Mouse (Mus musculus) A20 (cell line): ENCODE data around the gene Nr6a1.

ENCODE experiments used
- DNase-seq: peaks from one replicate; pipeline ENCODE4 v3.0.0-alpha.2; 2011; ENCODE audit warnings: low read depth, low spot score

The Nr6a1 gene

DNA sequence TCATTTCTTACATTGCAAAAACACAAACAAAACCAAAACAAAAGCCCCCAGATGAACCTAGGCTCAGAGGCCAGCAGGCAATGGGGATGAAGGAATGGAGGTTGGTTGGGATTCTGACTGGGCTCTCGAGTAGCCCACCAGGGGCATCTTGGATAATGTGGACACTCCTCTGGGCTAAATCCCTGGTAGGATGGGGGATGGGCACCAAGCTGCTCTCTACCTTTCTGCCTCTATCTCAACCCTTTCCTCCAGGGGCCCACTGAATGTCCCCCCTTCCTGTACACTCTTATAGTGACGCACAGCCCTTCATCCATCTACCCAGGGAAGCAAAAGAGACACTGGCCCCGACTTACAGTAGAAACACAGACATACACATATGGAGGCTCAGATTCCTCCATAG lies 213.9 kb downstream of the Nr6a1 start:
- DNase-seq: no peak

DNA sequence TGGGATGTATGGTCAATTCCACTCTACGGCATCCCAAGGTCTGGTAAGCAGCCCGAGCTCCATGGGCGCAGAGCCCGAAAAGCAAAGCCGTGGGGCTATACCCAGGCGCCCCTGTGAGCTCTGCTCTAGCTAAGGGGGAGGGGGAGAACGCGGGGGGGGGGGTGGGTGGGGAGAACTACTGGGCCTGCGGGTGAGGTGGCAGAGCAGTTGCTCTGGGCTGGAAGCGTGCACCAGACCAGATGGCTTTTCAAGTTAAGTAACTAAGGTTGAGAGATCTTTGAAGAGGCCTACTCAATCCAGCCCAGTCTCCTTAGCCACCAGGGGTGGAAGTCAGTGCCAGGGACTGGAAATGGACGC lies 214.7 kb downstream of the Nr6a1 start:
- no peak for DNase-seq

DNA sequence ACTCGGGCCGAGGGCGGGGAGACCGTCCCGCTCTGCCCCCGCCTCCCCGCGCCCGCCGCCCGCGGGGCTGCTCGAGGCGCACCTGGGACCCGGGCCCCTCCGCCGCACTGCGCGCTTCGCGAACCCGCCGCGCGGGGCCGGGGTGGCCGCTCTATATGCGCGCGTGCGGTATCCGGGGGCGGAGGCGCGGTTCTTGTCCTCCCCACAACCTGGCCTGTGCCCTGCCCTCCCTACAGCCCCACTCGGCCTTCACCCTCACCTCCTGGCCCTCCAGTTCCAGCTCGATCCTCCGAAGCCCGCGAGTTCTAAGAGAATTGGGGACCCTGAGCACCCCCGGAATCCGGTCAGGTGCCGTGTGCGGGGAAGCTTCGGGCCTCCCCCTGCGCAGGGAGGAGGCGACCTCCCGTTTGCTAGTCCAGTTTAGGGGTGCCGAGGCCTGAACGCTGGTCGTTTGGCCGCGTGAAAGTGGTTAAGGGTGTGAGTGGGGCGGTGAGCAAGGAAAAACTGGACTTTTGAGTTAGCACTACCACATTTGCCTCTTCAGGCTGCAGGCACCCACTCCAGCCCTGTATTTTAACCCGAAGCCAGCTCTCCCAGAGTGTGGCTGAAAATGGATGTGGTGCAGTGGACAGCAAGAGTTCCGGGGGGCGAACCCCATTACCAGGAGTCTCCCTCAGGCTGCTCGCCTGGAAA lies 215.3 kb downstream of the Nr6a1 start:
- no peak for DNase-seq

DNA sequence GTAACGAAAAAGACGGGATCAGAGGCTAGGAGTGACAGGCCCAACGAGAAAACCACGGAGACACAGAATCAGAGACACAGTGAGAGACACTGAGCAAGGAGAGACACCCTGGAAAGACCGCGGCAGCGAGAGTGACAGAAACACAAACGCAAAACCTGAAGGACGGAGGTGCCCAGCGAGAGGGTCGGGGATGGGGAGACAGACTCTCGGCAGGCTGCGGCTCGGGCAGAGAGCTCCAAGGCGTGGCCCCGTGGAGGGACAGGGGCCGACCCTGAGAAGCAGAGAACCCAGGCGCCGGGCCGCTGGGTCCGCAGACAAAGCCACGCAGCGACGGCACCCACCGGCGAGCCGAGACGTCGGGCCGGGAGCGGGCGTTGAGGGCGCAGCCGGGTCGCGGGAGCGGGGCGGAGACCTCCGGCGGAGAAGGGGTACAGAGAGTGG lies 216.0 kb downstream of the Nr6a1 start:
- DNase-seq: no peak

DNA sequence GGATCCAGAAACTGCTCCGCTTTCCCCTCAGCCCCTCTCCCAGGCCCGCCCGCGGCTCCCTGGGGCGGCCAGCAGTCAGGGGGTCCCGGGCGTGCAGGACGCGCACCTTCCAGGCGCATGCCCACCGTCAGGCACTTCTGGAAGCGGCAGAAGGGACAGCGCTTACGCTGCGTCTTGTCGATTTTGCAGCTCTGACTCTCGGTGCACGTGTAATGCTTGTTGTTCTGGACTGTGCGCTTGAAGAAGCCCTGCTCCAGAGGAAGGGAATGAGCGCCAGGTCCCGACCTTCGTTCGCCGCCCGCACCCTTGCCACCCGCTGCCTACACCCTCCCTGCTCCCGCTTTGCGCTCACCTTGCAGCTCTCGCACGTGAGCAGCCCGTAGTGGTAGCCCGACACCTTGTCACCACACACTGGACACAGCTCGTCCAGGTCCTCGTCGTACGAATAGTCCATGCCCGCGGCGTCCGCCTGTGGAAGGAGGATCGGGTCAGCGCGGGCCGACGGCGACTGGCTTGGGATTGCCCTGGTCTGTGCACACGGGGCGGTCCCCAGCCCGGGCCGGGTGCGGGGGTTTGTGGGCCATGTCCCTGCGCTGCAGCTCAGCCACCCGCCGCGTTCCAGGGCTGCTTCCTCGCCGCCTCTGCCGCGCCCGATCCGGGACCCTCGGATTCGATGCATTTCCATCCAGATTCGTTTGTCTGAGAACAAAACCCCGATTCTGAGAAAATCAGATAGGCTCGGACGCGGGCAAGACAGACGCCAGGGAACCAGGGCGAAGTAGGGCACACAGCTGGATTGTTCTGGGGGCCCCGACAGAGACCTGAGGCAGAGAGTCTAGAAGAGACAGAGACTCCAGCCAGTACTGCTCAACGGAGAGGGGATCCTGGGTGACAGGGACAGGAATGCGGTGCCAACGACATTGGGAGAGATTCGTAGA lies 216.9 kb downstream of the Nr6a1 start:
- no peak for DNase-seq

DNA sequence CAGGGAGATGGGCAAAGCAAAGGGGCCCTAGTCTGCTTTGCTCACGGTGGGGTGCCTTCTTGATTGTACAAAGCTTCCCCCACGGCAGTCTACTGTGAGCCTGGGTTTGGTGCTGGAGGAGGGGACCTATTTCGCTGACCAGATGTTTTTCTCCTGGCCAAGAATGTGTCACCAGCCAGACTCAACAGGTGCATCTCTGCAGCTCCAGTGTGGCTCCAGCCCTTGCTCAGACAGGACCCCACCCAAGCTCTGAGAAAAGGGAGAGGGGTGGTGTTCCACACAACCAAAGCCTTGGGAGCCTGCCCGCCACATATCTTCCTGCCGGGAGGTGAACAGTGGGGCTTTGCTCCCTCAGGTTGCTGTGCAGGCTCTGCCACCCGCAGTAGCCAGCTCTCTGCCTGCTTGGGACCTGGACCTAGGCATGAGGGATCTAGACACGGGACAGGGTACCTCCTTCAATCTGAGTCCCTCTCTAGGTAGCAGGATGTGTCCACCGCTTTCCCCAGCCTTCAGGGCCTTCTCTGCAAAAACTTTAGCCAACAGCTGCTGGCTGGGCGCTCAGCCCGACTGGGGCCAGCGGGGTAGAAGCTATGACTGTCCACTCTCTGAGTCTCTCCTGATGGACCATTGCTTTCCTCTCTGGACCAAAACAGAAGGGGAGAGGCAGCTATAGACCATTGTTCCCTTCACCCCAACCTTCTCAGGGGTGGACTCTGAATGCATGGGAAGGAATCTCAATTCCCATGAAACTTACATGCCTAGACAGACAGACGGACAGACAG lies 218.4 kb downstream of the Nr6a1 start:
- no peak for DNase-seq

DNA sequence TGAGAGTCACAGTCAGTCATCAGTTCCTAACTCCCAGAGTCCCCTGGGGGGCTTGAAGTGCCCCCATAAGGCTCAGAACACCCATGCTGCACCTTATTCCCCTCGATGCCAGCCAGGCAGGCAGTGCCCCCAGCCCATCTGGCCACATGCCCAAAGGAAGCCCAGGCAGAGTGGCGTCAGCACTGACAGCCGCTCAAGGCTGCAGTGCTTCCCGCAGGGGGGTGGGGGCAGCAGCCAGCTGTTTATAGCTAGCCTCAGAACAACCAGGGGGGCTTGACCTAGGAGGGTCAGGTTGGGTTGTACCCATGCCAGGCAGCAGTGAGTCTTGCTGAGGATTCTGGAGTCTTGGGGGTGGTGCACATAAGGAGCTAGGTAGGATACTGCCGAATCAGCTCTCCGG lies 220.8 kb downstream of the Nr6a1 start:
- DNase-seq: no peak

DNA sequence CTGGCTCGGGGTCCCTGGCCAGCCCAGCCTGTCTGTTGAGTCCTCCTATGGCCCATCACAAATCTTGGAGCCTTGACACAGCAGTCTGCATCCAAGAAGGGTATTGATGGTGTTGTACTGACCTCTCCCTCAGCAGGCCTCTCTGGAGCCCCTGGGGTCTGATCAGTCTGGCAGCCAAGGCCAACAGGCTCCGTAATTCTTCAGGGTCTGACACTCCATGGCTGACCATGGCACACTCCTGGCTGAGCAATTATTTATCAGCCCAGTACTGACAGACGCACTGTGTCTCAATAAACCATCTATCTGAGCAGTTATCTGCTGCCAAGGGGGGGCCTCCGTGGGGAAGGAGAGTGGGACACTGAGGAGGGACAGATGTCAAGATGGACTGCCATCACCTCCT lies 222.5 kb downstream of the Nr6a1 start:
- no peak for DNase-seq

DNA sequence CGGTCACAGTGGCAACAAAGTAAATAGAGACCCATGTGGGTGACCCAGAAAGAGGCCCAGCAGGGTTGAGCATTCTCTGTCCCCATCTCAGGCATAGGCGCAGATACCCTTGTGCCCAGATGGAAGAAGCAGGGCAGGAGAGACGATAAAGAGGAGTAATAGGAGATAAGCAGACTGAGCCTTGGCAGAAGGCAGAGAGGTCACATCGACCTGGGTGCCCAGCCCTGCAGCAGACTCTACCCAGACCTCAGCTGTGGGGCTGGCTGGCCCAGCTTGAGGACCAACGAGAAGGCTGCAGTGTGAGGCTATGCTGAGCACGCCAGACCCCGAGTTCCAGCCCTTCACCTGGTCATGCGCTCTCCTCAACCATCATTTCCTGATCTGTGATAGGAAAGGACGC lies 223.2 kb downstream of the Nr6a1 start:
- DNase-seq: no peak

DNA sequence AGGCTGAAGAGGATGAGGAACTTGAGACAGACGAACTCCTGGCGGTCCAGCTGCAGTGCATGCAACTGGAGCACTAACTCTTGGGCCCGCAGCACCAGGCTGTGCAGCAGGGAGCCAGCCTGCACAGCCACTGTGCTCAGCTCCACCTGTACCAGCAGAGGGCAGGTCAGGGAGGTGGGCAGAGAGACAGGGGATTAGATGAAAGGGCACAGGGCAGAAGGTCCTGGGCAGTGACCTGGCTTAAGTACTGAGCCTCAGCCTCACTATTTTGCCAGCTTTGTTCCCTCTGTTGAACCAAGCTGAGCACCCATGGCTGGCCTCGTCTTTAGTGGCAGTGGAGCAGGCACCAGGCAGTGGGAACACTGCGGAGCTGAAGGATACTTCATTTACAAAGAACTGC lies 227.3 kb downstream of the Nr6a1 start:
- peak; percentile 23 for DNase-seq

DNA sequence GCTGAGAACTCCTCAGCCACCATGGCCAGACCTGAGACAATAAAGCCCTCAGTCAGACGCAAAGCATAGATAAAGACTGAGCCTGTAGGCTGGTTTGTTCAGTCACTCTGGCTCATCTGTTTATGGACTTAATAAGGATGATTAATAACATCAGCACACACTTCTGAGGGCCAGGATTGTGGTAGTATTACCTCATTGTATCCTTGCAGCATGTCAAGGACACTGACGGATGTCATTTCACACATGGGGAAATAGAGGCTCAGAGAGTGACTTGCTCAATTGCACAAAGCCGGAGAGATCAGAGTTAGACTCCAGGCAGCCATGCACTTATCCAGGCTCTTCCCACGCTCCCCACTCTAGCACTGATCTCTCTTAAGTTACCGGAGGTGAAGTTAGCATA lies 228.9 kb downstream of the Nr6a1 start:
- DNase-seq: no peak

DNA sequence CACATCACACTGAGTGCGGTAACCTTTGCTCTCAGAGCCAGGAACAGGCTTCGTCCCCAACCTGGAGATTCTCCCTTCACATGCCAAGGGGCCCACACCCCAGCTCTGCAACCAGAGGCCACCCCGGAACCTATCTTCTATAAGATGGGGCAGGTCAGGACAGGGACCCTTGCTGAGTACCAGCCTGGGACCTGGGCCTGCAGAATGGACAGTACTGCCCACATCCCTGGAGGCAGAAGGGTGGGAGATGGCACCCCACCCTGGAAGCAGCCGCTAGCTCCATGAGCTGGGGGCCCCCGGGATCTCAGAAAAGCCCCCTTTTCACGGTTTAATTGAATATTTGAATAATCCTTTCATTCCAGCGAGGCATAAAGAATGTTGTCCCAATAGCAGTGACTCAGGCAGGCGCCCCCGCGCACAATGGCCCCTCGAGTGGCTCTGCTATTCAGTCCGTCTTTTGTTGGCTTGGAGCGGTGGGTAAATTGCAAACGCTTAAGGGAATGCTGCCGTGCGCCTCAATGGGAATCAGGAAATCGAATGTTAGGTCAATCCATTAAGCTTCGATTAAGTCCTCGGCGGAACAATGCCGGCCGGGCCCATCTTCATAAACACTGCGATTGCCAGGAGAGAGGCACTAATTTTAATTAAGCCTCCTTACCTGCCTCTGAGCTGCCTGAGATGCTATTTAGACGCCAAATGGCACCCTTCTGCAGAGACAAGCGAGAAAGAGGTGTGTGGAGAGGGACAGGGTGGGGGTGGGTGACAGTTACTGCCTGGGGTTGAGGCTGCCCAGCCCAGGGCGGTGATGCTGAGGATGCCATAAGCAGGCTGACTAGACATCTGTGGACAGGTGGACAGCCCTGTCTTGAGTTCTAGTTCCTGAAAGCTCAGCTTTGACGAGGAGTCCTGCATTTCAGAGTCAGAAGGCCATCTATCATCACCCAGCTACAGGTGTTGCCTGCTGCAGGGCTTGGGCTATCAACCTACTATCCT lies 230.1 kb downstream of the Nr6a1 start:
- DNase-seq: no peak

DNA sequence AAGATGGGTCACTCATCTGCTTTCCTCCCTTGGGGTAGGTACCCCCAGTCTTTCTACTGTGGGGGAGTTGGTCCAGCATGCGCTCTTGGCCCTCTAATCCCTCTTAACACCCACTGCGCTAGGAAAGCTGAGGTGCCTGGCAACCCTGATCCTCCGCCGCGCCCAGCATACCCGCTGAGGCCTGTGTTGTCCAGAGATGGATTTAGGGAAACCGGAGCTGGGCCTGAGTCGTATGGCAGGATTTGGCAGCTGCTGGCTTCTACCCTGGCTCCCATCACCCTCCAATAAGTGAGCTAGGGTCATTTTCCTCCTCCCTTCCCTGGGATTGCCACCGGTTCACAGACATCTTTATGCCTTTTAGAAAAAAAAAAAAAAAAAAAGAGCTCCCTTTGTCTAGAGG lies 231.7 kb downstream of the Nr6a1 start:
- DNase-seq: no peak

DNA sequence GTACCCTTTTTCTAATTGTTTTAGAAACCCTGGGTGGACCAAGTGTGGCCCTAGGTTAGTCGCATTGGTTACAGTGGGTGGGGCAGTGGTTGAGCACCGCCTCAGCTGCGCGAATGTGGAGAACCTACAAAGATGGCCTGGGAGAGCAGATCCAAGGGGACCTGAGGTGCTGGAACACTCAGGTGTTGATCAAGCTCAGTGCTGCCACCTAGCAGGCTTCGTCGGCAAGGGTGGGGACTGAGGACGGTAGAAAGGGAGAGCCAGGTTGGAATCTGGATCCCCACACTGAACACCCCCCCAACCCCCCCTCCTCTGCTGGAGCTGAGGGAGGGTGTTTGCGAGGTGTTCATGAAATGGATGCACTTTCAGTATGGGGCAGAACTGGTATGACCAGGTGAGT lies 235.9 kb downstream of the Nr6a1 start:
- DNase-seq: peak; percentile 53

DNA sequence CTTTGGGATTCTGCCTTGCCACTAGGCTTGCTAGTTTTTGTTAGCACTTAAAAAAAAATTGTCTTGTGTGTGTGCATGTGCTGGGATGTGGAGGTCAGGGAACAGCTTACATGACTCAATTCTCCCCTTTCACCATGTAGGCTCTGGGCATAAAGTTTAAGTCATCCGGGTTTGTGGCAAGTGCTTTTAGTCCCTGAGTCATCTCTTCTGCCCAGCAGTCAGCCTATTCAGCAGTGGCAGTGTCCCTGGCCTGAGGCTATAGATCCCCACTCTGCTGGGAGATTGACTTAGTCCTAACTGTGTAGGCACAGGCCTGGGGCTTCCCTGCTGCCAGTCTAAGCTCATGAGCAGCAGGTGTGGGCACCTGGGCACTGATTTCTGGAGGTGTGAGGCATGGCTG lies 237.6 kb downstream of the Nr6a1 start:
- no peak for DNase-seq

DNA sequence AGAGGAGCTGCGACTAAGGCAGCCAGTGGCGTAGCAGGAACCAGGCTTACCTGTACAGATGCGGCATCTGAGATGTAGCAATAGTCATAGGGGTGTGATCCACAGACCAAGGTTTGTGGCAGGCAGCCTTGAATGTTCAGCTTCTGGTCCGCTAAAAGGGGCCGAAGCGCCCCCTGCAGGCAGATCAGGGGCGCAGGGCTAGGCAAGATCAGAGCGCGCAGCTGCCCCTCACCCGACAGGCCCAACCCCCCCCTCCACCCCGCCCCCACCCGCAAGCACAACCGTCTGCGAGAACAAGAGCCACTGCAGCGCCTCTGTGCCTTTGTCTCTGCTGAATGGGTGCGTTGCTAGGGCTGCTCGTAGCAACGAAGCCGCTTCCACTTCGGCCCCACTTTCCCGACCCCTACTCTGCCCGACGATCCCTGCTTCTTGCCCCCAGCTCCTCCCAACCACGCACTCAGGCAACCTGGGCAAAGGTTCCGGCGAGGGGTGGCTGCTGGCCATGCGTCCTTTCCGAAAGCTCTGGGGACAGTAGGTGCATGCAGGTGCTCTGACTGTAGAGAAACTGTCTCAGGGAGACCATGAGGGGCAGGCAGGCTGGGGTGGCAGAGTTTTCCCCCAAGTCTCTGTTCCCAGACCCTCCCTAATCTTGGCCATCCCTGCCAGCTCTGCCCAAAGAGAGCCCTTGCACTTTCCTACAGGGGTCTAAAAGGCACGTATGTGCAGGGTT lies 238.5 kb downstream of the Nr6a1 start:
- peak; percentile 31 for DNase-seq

DNA sequence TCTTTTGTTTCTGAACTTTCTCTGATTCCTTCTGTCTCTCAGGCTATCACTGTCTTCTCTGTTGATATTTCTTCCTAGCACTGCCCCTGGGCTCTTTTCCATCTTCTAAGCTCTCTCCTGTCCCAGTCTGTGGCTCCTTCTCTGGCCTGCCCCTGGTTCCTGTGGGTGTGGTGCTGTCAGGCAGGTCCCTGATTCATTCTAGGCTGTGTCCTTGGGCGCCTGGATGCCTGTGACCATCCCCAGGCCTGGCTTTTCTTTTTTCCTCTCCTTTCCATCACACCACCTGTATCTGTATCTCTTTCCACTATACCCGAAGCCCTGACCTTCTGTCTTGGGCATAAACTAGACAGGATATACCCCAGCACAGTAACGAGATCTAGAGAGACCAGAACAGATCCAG lies 241.7 kb downstream of the Nr6a1 start:
- DNase-seq: no peak

DNA sequence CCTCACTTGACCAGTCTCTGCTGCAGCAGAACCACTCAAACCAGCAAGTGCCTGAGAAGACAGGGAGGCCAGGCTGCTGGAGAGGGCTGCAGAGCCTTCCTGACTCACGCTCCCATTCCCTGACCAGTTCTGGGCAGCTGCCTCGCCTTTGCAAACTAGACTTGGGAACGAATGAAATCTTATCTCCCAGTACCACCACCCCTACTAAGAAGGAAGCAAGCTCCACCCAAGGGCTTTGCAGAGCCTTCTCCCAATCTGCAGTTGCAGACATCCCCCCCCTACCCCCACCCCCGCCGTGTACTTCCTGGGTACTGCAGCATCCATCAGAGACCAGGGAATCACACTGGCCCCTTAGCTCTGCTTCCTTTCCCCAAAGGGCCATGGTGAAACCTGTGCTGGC lies 244.4 kb downstream of the Nr6a1 start:
- no peak for DNase-seq

DNA sequence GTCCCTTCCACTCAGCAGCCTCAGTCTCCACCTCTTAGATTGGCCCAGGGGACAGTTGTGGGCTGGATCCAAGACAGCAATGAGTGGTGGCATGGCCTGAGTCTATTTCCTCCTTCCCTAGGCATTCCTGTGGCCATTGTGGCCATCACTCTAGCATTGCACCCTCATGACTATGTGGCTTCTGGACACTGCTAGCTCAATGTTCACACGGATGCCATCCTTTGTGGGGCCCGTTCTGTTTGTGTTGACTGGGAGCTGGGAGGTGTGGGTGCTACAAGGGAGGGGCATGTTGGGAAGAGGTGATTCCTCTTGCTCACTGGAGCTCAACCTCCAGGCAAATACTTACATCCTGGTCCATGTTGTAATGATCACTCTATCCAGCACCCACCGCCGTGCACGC lies 245.3 kb downstream of the Nr6a1 start:
- no peak for DNase-seq

DNA sequence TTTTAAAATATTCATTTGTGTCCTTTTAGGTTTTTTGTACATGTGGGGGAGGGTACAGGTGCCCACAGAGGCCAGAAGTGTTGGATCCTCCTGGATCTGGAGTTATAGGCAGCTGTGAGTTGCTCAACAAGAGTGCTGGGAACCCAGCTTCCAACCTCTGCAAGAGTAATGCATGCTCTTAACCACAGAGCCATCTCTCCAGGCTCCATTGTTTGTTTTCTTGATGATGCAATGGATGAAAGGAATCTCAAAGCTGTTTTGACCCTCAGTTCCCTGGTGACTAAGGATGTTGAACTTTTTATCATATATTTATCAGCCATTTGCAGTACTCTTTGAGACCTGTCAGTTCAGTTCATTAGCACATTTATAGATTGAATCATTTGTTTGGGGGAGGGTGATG lies 248.5 kb downstream of the Nr6a1 start:
- no peak for DNase-seq
